Mouse (Mus musculus) kidney, adult 9 months (tissue): Measurements from ENCODE around the gene Nup107.

Source experiments
- DNase-seq: peaks from one replicate; pipeline ENCODE4 v3.0.0; 2022

Nup107 gene

GRCm38 (mm10) chr10:117792141-117793091 is at the start of gene Nup107:
Gene Nup107, minus strand, starts transcription at chr10:117792705.
- DNase-seq, result peak; percentile 100

- no peak for DNase-seq
Observed at GRCm38 (mm10) chr10:117841765-117842164, 49.3 kb upstream of the Nup107 start.

- DNase-seq, result no peak
Observed at GRCm38 (mm10) chr10:117840431-117840995, 48.0 kb upstream of the Nup107 start.

GRCm38 (mm10) chr10:117839737-117840136 is 47.2 kb upstream of the Nup107 start:
- no peak for DNase-seq

- DNase-seq, result peak; percentile 36
Observed at GRCm38 (mm10) chr10:117838924-117839323, 46.4 kb upstream of the Nup107 start.

GRCm38 (mm10) chr10:117836354-117836753 is 43.8 kb upstream of the Nup107 start:
- DNase-seq, result no peak

- no peak for DNase-seq
Observed at GRCm38 (mm10) chr10:117835453-117835852, 42.9 kb upstream of the Nup107 start.

- no peak for DNase-seq
Observed at GRCm38 (mm10) chr10:117830797-117831196, 38.3 kb upstream of the Nup107 start.

- no peak for DNase-seq
Observed at GRCm38 (mm10) chr10:117829472-117830155, 37.1 kb upstream of the Nup107 start.

- peak; percentile 55 for DNase-seq
Observed at GRCm38 (mm10) chr10:117829022-117829421, 36.5 kb upstream of the Nup107 start.

GRCm38 (mm10) chr10:117828536-117828935 is 36.0 kb upstream of the Nup107 start:
- DNase-seq, result no peak

GRCm38 (mm10) chr10:117824647-117825046 is 32.1 kb upstream of the Nup107 start:
- DNase-seq, result no peak

GRCm38 (mm10) chr10:117824139-117824538 is 31.6 kb upstream of the Nup107 start:
- no peak for DNase-seq

GRCm38 (mm10) chr10:117823321-117823720 is 30.8 kb upstream of the Nup107 start:
- no peak for DNase-seq

GRCm38 (mm10) chr10:117818600-117818999 is 26.1 kb upstream of the Nup107 start:
- no peak for DNase-seq

- DNase-seq, result no peak
Observed at GRCm38 (mm10) chr10:117816721-117817120, 24.2 kb upstream of the Nup107 start.

- no peak for DNase-seq
Observed at GRCm38 (mm10) chr10:117812501-117812900, 20.0 kb upstream of the Nup107 start.

- no peak for DNase-seq
Observed at GRCm38 (mm10) chr10:117811555-117811954, 19.1 kb upstream of the Nup107 start.

GRCm38 (mm10) chr10:117810506-117810905 is 18.0 kb upstream of the Nup107 start:
- DNase-seq, result no peak

GRCm38 (mm10) chr10:117808068-117808467 is 15.6 kb upstream of the Nup107 start:
- no peak for DNase-seq

- DNase-seq, result no peak
Observed at GRCm38 (mm10) chr10:117805919-117806318, 13.4 kb upstream of the Nup107 start.

- no peak for DNase-seq
Observed at GRCm38 (mm10) chr10:117803870-117804850, 11.7 kb upstream of the Nup107 start.
